Mouse (Mus musculus) B cell, adult 2 months (primary cell): ENCODE results near the gene Prdm5.

Experiments
- DNase-seq, 2 experiments: peaks; one replicate each; pipeline ENCODE4 v3.0.0; 2022

Gene Prdm5

DNA sequence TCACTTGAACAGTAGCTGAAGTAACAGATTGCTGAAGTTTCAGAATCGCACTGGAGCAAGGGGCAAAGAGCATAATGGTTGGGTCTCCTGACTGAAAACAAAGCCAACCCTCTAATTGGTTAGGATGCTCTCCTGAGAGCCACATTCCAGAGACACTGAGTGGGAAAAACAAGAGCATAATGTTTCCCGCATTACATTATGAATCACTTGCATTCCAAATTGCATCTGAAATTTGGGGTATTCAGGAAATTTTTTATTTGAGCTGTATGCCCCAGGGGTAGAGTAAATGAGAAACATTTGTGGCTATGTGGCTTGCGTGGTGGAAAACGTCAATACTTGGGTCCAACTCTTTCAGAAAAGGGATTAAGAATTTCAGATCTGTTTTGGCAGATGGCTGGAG is 55.2 kb downstream of the Prdm5 start:
- DNase-seq = no peak

DNA sequence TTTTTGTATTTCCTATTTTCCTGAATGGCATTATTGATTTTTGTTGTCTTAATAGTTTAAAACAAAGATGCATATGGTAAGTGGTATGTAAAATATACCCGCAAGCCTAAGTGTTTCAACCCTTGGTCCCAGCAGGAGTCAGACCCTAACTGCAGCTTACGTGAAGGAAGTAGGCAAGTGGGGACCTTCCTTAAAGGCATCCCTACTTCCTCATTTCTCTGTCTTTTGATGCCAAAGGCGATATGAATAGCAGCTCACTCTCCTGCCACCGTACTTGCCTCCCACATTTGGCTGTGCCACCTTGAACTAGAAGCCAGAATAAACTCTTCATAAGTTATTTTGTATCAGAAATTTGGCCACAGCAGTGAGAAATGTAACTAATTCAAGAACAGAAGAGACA is 63.8 kb downstream of the Prdm5 start:
- DNase-seq = no peak

DNA sequence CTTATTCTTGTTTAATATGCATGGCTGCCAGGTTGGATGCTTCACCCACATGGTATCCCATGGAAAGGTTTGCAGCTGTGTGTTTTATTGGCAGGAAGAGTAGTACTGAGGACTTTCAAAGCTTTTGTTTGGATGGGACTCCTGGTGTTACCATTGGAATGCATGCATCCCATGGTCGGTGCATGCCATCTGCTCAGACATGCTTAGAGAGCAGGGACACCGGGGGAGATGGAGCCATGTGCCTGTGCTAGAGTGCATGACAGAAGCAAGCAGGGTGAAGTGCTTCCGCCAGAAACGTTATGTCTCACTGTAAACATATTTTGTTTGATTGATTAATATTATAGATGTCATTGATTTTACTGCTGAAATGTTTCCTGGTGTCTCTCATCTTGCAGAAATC is 70.3 kb downstream of the Prdm5 start:
- DNase-seq = no peak

DNA sequence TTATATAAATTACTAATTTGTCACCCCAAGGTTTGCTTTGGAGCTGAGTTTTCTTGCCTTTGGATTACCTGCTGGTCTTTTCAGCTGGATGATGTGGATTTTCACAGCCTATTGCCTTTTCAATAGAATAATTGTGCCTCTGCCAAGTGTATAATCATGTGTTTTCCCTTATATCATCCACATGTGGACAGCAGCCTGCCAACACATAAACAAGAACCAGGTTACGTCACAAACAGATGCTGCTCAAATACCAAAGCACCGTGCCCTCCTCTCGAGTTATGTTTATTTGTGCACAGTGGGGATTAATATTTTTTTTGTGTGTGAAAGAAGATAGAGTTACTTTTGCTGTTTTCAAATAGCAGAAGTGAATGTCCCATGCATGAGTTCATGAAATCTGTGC is 70.9 kb downstream of the Prdm5 start:
- DNase-seq = no peak

DNA sequence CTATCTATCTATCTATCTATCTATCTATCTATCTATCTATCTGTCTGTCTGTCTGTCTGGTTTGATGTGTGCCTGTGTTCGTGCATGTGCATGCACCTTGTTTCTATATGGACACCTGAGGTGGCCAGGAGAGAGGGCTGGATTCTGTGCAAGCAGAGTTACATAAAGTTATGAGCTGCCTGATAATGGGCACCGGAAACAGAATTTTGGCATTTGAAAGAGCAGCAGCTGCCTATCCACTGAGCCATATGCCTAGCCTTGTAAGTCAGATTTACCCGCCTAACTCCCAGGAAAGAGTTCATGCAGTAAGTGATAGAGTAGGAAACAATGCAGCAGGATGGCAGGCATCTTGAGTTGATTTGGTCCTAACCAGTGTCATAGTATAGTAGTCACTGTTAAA is 71.4 kb downstream of the Prdm5 start:
- DNase-seq = no peak

DNA sequence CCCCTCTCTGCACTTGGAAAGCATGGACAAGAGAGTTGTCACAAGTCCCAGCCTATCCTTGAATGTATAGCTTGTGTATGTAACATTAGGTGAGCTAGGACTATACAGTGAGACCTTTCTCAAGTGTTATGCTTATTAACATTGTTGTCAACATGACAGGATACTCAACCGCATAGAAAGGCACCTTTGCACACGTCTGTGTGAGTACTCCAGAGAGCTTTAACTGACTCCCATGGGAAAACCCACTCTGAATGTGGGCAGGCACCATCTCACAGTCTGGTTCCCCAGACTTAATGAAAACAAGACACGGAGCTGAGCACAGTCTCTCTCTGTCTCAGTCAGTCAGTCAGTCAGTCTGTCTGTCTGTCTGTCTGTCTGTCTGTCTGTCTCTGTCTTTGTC is 75.2 kb downstream of the Prdm5 start:
- DNase-seq = no peak

DNA sequence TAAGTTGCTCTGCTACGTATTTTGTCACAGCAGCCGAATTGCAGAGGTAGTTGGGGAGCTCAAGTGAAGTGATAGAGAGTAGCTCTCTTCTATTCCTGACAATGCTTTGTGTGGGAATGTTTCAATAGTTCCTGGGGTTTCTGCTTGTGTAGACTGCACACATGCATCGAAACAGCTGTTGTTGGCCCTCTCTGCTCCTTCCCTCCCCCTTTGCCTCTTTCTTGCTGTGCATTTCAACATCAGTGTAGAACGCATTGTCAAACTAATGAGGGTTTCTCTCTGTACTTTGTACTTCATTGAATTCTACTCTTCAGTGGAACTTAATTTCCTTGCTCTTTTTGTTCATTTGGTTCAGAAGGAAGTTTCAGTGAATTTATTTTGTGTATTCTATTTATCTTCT is 75.8 kb downstream of the Prdm5 start:
- no peak for DNase-seq

DNA sequence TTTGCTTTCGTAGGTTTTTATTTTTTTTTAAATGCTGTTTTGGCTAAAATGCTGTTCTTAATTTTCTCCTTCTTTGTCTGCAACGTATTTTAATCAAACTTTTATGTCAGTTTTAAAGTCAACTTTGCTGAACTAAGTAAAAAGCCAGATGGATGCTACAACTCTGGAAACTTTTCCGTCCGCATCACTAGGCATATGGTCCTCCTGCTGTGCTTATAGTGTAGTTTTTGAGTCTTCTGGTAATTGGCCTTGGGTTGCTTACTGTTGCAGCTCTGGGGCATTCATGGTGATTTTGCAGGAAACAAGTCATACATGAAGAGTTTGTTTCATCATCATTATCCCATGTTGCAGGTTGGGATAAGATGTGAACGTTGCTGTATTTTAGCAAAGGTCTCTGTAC is 81.8 kb downstream of the Prdm5 start:
- no peak for DNase-seq

DNA sequence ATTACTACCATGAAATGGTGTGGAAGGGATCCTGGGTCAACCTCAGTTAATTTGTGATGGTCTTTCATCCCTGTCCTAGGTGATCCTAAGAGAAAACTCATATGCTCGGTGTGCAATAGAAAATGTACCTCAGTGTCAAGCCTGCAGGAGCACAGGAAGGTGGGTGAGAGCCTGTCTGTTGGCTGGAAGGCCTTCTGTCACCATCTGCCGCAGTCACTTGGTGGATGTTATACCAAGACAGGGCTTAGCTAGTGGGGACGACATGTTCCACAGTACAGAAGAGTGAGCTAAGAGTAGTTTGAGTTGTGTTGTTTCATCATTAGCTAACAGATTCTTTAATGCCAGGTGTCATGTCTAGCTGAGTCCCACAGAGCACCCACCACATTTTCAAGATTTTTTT is 84.0 kb downstream of the Prdm5 start:
- DNase-seq = no peak

DNA sequence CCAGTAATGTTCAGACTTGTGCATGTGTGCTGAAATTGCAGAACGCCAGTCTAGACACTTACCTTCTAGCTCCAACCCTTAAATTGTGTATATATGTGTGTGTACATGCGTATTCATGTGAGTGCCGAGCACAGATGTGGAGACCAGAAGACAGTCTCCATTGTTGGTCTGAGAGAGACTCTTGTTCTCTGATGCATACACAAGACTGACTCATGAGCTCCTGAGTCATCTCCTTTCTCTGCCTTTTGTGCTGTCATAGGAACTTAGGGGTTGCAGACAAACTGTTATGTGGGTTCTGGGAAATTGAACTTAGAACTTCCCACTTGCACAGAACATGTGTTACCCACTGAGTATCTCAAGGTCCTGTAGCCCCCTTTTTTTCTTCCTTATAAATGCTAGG is 85.4 kb downstream of the Prdm5 start:
- no peak for DNase-seq

DNA sequence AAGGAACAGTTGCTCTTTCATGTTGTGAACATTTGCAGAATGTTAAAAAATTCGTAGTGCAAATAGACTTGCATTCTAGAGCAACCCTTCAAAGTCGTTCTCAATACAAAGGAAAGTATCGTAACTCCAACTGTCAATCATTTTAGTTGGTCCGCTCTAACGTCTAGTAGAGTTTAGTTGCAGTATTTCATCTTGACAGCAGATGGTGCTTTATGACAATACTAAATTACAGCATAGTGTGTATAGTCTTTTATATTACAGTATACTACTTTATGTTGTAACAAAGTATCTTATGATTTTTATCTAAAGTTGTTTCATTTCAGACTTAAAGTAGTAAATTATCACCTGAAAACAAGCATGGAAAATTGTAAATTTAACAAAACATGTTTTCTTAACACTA is 86.1 kb downstream of the Prdm5 start:
- no peak for DNase-seq

DNA sequence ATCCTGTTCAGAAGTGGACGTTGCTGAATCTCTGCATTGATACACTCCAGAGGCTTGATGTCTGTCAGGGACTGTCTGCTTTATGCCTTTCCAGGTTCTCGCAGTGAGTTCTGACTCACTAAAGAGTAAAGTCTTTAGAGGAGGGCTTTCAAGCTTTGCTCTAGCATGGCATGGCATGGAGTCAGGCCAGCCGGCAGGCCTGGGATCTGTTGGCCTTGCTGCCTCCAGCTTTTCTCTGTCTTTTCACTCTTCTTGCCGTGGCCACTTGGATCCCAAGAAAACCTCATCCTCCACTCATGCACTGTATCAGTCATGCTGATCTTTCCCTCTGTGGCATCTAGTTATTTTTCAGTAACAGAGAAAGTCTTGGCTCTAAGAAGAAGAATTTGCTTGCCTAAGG is 87.1 kb downstream of the Prdm5 start:
- DNase-seq = no peak

DNA sequence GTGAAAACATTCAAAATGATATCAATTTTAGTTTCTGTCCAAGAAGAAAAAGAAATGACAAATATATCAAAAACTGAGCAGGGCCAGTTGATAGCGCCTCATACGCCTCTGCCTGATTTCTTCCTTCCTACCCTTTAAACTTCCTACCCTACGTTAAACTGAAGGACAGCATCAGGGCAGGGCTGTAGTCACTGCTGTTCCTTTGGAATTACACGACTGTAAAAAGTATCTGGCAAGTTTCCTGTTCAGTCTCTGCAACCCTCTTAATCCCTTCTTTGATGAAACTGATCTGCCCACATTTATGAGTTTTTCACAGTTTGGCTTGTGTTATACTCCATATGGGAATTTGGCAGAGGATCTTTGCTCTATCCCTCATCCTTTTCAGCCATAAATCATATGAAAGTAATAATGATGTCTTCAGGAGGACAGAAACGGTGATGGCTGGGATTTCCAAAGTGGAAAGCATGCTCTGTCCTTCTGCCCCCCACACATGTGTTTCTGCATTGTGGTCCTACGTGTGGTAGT is 93.0 kb downstream of the Prdm5 start:
- no peak for DNase-seq

DNA sequence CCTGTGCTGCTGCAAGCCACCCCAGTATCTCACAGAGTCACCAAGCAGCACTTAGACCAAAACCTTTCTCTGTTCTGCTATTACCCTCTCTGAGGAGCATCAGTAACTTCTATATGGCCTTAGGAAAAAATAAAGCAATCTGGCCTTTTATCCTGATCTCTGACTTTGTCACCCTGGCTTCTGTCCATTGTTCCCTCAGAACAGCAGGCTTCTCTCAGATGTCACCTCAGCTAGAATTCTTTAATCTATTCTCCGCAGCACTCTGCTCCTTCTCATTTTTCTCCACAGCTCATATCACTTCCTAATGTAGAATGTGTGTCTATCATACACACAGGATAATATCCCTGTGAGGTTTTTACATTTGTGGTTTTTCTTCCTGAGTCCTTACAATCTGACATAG is 99.5 kb downstream of the Prdm5 start:
- no peak for DNase-seq

DNA sequence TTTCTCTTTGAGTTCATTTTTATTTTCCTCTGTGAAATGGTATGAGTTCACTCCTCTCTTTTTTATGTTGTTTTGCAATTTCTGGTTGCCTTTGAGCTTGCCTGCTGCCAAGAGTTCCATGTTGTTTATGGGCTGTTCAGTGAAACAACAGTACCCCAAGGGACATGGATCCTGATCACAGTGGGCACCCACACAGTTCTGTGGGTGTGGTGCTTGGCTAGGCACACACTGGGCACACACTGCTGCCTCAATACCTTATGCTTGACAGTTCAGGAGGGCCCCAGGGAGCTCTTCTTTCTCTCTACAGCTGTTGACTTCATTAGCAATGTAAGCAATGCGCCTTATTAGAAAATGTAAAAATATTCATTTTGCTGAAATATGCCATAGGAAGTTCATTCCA is 110.0 kb downstream of the Prdm5 start:
- DNase-seq = no peak

DNA sequence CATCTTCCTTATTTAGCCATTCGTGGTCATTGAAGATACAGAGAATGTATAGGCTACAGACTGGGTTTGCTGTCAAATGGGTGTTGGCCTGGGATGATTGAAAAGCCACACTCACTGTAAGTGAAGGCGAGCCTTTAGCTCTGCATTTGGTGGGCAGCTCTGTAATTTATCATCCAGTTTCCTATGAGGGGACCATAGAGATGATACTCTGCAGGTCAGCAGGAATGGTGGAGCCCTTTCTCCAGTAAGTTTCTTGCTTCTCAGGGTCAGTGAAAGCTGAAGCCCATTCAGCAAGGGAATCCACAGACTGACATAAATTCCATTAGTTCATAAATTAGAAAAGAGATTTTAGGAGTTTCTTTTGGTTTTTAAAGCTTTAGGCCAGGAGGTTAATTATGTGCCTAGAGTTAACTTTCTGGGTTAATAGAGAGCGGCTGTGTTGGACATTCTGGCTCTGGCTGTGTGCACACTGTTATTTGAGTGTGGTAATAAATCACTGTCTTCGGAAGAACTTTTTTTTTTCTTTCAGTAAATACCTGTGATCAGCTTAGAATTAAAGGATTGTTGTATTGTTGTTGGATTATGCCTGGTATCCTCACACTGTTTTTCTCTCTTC is 113.4 kb downstream of the Prdm5 start:
- no peak for DNase-seq

DNA sequence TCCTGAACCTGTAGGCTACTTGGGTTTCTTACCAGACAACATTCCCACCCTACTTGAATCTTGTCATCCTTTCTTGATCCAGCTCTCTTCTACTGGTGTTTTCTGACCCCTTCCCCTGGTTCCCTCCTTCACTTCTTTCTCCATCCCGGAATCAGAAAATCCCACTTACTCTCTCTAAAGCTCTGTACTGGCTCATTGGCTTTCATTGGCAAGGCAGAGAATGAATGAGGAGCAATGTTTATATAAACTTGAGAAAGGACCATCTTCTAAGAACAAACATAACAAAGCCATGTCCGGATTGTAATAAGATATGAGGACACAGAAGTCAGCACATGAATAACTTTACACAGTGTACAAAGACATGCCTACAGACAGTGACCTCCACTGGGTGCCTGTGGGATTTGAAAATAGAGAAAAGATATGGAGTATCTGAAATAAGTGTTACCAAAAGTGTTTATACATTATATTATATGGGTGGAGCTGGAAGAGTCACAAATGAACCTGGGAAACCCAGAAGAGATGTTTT is 127.9 kb downstream of the Prdm5 start:
- DNase-seq = no peak

DNA sequence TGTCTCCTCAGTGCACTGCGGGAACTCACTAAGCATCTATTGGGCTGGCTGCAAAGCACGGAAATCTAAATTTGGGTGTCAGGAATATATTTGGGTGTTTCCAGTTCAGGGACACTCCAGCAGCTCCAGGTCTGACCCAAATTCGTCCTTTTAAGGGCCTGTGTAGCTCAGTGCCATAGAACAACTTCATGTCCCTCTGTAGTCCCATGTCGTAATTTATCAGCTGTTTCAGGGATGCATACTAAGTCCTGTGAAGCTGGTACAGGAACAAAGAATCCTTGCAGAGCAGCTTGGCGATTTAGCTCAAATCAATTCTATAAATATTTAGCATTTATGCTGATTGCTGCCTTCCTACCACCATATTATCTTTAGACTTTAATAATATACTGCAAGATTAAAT is 136.6 kb downstream of the Prdm5 start:
- DNase-seq = no peak

DNA sequence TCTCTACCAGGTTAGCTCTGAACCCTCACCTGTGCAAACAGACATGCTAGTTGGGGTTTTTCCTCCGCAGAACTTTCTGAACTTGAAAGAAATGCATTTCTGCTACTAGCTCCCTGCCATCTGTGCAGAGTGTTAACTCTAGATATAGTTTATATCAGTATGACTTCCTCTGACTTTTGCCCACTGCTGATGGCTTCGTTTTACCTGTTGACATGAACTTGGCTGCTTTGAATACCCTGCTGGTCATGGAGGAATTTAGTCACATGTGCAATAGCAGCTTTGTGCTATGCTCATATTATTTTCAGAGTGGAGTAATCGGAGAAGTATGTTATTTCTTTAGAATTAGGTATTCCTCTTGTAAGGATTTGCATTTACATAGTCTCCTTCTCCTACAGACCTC is 142.9 kb downstream of the Prdm5 start:
- DNase-seq = no peak

DNA sequence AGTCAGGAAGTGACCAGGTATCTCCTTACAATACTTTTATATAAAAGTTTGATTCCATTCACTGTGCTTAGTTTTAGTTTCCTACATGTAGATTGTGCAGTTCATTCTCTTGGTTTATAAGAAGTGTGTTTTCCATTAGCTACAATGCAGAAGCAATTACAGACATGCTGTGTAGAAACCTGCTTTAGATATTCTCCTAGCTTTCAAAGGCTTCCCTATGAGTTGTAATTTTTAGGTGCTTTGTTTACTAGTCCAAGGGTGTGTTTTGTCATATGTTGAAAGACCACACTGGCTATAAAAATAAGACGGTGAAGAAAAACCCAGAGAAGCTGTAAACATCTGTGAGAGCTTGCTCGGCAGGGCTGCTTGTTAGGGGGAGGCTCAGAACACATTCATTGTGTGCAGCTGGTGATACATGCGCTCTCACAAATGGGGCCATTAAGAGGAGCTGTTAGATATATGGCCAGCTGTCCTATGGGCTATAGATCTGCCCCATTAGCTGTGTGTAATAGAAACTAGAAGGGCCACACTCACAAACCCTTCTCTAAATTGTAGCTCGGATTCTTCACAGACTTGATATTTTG is 144.8 kb downstream of the Prdm5 start:
- DNase-seq = no peak

DNA sequence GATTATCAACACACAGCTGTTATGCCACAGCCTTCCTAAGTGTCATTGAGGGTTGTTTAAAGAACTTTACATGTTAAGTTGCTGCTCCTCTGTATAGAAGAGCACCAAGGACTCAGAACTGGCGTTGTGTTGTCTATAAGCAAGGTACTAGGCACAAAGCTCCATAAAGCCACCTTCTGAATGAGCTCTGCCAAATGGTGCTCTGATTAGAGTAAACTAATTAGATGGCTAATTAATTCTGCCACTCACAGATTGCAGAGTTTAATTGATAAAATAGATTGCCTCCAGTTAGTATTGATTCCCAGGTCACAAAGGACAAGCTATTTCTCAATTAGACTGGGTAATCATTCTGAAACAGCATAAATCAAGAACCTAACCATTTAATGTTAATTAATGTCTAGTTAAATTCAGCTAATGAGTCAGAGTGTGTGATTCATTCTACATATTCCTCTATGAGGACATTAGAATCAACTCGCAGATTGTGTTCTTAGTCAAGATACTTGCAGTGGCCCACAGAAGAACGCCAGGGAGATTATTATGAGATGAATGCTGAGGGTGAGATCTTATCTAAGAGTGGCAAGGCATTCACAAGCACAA is 147.0 kb downstream of the Prdm5 start:
- no peak for DNase-seq

DNA sequence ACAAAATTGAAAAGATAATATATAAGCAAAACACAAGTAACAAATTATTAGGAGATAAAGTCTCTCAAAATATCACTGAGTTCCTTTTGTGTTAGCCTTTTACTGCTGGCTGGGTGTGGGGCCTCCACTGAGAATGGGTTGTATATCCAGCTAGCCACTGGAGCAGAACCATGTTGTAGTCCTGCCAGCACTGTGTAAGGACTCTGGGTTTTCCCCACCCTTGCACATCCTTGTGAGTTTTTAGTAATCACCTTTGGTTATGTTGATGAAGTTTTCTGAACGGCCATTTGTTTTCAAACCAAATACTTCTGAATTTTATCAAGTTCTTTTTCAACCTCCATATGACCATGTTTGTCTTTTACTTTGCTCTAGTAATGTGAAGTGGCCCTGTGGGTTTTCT is 151.7 kb downstream of the Prdm5 start:
- DNase-seq = no peak

DNA sequence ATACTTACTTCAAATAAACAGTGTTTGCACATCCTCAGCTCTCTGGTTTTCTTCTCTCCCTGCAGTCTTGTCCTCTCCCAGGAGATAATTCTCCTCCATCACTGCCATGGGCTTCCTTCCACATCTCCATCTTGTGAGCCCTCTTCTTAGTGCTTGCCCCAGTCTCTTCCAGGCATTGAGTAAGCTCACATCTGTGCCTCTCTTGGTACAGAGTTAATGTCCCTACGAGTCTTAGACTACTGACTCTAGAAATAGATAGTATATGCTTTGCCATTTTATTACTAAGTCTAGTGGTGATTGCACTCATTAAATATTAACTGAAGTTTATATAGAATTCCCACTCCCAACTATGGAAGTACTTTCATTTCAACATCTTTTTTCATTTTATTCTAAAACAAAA is 154.0 kb downstream of the Prdm5 start:
- no peak for DNase-seq

DNA sequence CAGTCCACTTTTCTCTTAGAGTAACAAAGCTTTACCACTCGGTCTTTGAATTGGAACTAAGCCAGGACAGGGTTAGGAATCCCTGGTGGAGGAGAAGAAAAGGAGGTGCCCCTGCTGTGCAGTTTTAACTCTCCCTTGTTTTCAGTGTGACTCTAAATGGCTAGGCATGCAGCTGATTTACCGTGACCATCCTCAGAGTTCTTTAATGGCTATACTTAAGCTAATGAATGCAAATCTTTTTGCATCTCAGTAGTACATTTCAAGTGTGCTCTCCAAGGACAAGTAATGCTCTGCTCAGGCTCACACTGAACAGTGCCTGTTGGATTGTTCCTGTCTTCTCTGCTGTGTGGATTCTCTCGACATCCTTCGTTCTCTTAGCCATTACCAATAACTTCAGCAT is 154.4 kb downstream of the Prdm5 start:
- no peak for DNase-seq
